Mouse (Mus musculus) kidney, adult 2 months (tissue): ENCODE data around the gene Bcl7c.

ENCODE experiments used
- CTCF ChIP-seq: fragments of 200-500 bp; conservative IDR thresholded peaks from 2 replicates; pipeline ENCODE4 v1.5.1; 2011; ENCODE audit warnings: low read depth, mild to moderate bottlenecking, control low read depth, low read length, moderate library complexity, mixed read lengths; ENCODE audit not compliant: insufficient read depth, insufficient read length
- POLR2A ChIP-seq: fragments of 200-500 bp; IDR thresholded peaks from one replicate; pipeline ENCODE4 v1.6.1; 2011; ENCODE audit warnings: low read depth, low read length, control low read depth

DNA sequence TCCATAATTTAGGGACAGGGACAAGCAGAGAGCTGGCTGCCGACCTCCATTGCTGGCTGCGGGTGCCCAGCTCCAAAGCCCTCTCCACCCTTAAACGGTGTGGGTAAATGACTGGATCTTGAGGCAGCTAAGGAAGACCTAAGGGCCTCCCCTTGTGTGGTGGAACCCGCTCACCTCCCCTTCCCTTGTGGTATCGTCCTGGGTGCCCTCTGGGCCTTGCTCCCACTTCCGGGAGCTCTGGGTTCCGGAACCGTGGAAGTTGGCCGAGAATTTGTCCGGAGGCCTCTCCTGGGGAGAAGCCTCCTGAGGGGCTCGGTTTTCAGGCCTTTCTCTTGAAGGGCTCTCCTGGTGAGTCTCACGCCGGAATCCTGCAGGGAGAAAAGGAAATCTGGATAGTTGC is 42.1 kb downstream of the Bcl7c start:
- TF ChIP-seq CTCF (no peak), POLR2A (no peak)
